Mouse (Mus musculus) thymus, adult 2 months (tissue): Measurements from ENCODE around the gene Dnaja4. TPM values are rescaled to one million over a fixed set of nuclear protein-coding genes. Genes with fewer than 3 reads are reported as not detected.
"Not testable (repeated sequence)": the region's sequence is repeated elsewhere in the genome, so short reads cannot be mapped to it uniquely, and the experiment has no call there.

ENCODE experiments used
- DNase-seq: peaks from one replicate; pipeline ENCODE4 v3.0.0; 2021
- H3K27ac ChIP-seq: fragments of 200-500 bp; 2 replicates; pipeline ENCODE4 v1.5.1; 2012; ENCODE audit warnings: low read length, control low read depth; ENCODE audit not compliant: control insufficient read depth, insufficient read depth
- H3K27me3 ChIP-seq: fragments of 200-500 bp; 2 replicates; pipeline ENCODE4 v1.6.1; 2012; ENCODE audit warnings: mild to moderate bottlenecking, low read length, moderate library complexity, mixed read lengths; ENCODE audit not compliant: control insufficient read depth, insufficient read depth
- H3K36me3 ChIP-seq: fragments of 200-500 bp; 2 replicates; pipeline ENCODE4 v1.6.1; 2012; ENCODE audit warnings: mild to moderate bottlenecking, low read length, moderate library complexity; ENCODE audit not compliant: control insufficient read depth, insufficient read depth
- H3K4me1 ChIP-seq: fragments of 200-500 bp; replicated peaks from 2 replicates; pipeline ENCODE4 v1.6.1; 2012; ENCODE audit warnings: low read length; ENCODE audit not compliant: control insufficient read depth, insufficient read depth
- H3K4me3 ChIP-seq: fragments of 200-500 bp; 2 replicates; pipeline ENCODE4 v1.5.1; 2012; ENCODE audit warnings: mild to moderate bottlenecking, low read length, control low read depth, moderate library complexity; ENCODE audit not compliant: control insufficient read depth, insufficient read depth
- CTCF ChIP-seq: fragments of 200-500 bp; IDR thresholded peaks from 2 replicates; pipeline ENCODE4 v1.5.1; 2012; ENCODE audit warnings: mild to moderate bottlenecking, control low read depth, low read length, moderate library complexity, borderline replicate concordance; ENCODE audit not compliant: control insufficient read depth, poor library complexity, insufficient read depth; ENCODE audit errors: extremely low read depth
- POLR2A ChIP-seq: fragments of 200-500 bp; IDR thresholded peaks from 2 replicates; pipeline ENCODE4 v1.6.1; 2012; ENCODE audit warnings: mild to moderate bottlenecking, low read length, control low read depth, moderate library complexity; ENCODE audit not compliant: control insufficient read depth, poor library complexity, insufficient read depth; ENCODE audit errors: extremely low read depth
- WGBS: fragments of 180-500 bp; shearing (Covaris S2); methylation state at CpG from one replicate; pipeline ENCODE4 v1.1.7; 2018; 5-methylcytosine and 5-hydroxymethylcytosine counted together
- polyA plus RNA-seq: library from polyadenylated mRNA; depleted of rRNA; stranded (reverse); fragments of >200 nt; gene quantifications from 2 replicates; pipeline ENCODE4 v1.2.3, GENCODE M21; 2012

Gene Dnaja4
- polyA plus RNA-seq, 1 experiment: 4.5 TPM

DNA sequence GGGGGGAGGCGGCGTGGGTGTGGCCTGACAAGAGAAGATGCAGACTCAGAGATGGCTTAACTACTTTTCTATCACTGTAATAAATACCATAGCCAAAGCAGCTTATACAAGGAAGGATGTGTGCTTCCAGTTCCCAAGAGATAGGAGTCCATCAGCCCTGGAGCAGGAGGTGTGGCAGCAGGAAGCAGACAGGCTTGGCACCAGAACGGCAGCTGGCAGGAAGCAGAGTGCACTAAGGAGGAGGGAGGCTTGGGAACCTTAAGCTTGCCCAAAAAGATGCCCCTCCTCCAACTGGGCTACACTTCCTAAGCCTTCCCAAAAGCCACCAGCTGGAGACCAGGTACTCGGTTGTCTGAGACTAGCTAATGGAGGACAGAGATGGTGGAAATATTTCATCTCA, 15.8 kb upstream of the Dnaja4 start:
- no peak for DNase-seq
- WGBS: 48% methylated on average over 2 of the region's 4 CpGs
- no peaks in the 10 kb centered on the region for H3K27me3 ChIP-seq
- no peak overlapping the region for H3K27ac ChIP-seq
- no peak overlapping the region for H3K4me3 ChIP-seq
- no peaks in the 10 kb centered on the region for H3K36me3 ChIP-seq
- H3K4me1 ChIP-seq: no peaks in the 10 kb centered on the region
- no peak for TF ChIP-seq POLR2A
- TF ChIP-seq CTCF: no peak

- Histone ChIP-seq H3K4me1 (no peaks in the 10 kb centered on the region), H3K27me3 (no peaks in the 10 kb centered on the region), H3K4me3 (no peak overlapping the region), H3K36me3 (no peaks in the 10 kb centered on the region), H3K27ac (no peak overlapping the region)
- no peak for DNase-seq
- TF ChIP-seq POLR2A (no peak), CTCF (no peak)
- WGBS: 76% methylated on average over 7 of the region's 7 CpGs
Observed at GRCm38 (mm10) chr9:54683814-54684605, 14.7 kb upstream of the Dnaja4 start.

DNA sequence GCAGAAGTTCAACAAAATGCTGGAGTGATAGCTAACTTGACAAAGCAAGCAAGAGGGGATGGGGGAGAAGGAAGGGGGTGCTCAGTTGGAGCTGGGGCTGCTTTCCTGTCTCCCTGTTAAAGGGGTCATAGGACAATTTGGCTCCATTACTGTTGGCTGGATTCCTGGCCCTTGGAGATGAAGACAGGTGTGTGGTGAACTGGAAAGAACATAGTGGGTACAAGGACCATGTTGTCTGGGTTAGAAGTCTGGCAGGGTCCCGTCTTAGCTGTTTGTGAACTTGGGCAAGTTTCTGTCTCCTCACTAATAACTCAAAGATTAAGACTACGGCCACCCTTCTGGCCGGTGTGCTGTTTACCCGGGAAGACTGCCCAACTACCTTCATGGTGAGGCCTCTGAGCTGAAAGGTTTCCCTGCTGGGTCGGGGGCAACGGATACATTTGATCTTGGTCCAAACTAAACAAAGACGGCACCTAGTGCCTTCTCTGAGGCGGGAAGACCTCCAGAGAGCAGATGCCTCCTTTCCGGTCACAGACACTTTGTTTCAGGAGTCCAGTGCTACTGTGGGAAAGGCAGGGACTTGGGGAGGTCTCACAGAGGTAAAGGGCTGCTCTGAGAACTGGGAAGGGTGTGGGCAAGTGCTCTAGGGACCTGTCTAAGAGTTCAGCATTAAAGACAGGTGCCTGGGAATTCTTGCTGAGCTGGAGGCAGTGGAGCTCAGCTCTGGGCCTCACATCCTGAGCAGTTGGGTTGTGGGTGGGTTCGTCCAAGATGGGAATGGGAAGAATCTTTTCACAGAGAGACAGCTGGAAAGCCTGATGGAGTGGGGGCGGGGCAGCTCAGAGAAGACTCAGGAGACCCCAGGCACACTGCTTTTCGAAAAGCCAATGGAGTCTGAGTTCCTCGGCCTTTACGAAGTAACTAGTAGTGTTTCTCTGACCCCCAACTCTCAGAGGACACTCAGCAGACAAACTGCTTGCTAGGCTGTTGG, 11.1 kb upstream of the Dnaja4 start:
- Histone ChIP-seq H3K4me1 (no peaks in the 10 kb centered on the region), H3K4me3 (no peak overlapping the region), H3K27me3 (no peaks in the 10 kb centered on the region), H3K27ac (no peak overlapping the region), H3K36me3 (no peaks in the 10 kb centered on the region)
- DNase-seq: no peak
- 88% methylated on average over 14 of the region's 14 CpGs for WGBS
- TF ChIP-seq POLR2A: no peak
- TF ChIP-seq CTCF: no peak

GRCm38 (mm10) chr9:54689446-54689845, 9.2 kb upstream of the Dnaja4 start:
- DNase-seq: no peak

DNA sequence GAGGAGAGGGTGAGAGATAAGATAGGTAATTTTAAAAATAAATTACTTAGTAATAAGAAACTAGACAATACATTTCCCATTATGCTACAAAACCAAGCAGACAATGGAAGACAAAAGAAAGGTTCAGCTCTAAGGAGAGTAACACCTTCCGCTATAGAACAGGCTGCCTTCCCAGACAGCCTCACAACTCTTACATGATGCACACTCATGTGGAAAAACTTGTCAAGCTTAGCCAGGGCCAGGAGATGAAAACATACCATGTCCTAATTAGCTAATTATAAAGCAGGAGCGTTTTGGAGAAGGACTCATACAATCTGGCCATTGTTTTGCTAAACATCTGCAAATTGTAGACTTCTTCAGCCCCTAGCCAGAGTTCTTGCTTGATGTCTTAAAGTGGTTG, 8.0 kb upstream of the Dnaja4 start:
- not testable (repeated sequence) for H3K27ac ChIP-seq, H3K4me3 ChIP-seq, H3K4me1 ChIP-seq, H3K36me3 ChIP-seq, DNase-seq, H3K27me3 ChIP-seq
- WGBS: 92% methylated on average over 2 of the region's 2 CpGs

More at GRCm38 (mm10) chr9:54689446-54689845, 9.2 kb upstream of the Dnaja4 start:
- no peaks in the 10 kb centered on the region for H3K27me3 ChIP-seq
- TF ChIP-seq POLR2A: no peak
- TF ChIP-seq CTCF: no peak
- H3K27ac ChIP-seq: no peak overlapping the region
- 85% methylated on average over 8 of the region's 8 CpGs for WGBS
- no peak overlapping the region for H3K4me3 ChIP-seq
- H3K36me3 ChIP-seq: no peaks in the 10 kb centered on the region
- H3K4me1 ChIP-seq: no peaks in the 10 kb centered on the region

GRCm38 (mm10) chr9:54691241-54691805, 7.3 kb upstream of the Dnaja4 start:
- not testable (repeated sequence) for H3K4me3 ChIP-seq
- peak; percentile 41 for DNase-seq
- WGBS: 4% methylated on average over 31 of the region's 31 CpGs

GRCm38 (mm10) chr9:54699087-54699344, 343 bp downstream of the Dnaja4 start:
- Histone ChIP-seq H3K4me1 (peaks cover 9% of the 10 kb centered on the region; the same call in 1 of the 2 replicates), H3K4me3 (peak overlapping the region; percentile 53), H3K27me3 (peaks cover 19% of the 10 kb centered on the region), H3K36me3 (no peaks in the 10 kb centered on the region), H3K27ac (no peak overlapping the region)
- 12% methylated on average over 27 of the region's 27 CpGs for WGBS
- TF ChIP-seq POLR2A (no peak), CTCF (no peak)
- no peak for DNase-seq

More at GRCm38 (mm10) chr9:54691241-54691805, 7.3 kb upstream of the Dnaja4 start:
- not testable (repeated sequence) for H3K4me1 ChIP-seq, H3K27ac ChIP-seq, H3K36me3 ChIP-seq, H3K27me3 ChIP-seq
